Mouse (Mus musculus) cerebellum, postnatal 25 days (tissue): Measurements from ENCODE around the gene Eci1.

ENCODE experiments used
- DNase-seq, 2 experiments: peaks; one replicate each; pipeline ENCODE4 v3.0.0; 2021; ENCODE audit warnings: mixed read lengths in 2 of 2

Gene Eci1

DNA sequence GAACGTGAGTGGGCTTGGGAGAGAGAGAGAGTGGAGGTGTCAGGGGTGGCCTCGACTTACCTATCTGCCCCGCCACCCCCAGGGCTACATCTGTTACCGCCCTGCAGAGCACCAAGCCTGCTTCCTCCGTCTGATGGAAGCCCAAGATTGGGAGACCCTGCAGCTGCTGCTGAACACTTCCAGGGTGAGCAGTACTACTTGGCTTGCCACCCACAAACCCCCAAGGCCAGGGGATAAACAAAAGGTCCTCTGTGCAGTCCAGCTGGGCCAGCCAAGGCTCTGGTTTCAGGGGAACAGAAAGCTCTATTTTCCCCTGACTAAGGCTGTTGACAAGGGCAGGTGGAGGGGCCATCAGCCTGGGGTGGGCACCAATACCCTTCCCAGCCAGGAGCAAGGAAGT lies 48.1 kb downstream of the Eci1 start:
- DNase-seq, result peak in 1 of 2 experiments; percentile 39

GRCm38 (mm10) chr17:24475586-24475985 lies 49.1 kb downstream of the Eci1 start:
- DNase-seq, result no peak

DNA sequence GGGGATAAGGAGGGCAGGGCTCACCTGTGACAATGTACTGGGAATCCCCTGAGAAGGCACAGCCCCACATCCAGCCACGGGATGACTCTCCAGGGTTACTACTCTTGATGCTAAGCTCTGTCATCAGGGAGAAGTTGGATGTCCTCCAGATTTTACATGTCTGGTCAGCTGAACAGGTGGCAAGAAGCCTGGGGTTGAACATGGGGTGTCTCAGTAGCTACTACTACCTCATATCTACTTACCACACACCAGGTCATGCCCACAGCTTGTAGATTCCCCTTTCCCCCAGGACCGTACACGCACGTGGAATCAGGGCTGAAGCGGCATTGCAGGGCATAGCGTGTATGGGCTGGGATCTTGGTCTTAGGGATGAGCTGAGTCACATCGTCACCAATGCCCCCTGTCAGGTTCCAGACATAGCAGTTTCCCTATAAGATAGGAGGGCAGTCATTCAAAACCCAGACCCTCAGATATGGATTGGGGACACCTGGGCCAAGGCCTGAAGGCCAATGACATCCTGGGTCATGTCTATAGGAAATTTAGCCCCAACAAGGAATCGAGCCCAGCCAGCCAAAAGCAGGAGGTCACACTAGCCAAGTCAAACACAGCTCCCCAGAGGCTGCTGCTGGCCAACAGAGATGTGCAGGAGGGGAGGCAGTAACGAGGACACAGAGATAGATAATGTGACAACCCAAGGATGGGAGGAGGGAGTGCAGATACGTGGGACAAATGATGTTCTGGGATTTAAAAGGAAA lies 49.8 kb downstream of the Eci1 start:
- DNase-seq, result no peak

DNA sequence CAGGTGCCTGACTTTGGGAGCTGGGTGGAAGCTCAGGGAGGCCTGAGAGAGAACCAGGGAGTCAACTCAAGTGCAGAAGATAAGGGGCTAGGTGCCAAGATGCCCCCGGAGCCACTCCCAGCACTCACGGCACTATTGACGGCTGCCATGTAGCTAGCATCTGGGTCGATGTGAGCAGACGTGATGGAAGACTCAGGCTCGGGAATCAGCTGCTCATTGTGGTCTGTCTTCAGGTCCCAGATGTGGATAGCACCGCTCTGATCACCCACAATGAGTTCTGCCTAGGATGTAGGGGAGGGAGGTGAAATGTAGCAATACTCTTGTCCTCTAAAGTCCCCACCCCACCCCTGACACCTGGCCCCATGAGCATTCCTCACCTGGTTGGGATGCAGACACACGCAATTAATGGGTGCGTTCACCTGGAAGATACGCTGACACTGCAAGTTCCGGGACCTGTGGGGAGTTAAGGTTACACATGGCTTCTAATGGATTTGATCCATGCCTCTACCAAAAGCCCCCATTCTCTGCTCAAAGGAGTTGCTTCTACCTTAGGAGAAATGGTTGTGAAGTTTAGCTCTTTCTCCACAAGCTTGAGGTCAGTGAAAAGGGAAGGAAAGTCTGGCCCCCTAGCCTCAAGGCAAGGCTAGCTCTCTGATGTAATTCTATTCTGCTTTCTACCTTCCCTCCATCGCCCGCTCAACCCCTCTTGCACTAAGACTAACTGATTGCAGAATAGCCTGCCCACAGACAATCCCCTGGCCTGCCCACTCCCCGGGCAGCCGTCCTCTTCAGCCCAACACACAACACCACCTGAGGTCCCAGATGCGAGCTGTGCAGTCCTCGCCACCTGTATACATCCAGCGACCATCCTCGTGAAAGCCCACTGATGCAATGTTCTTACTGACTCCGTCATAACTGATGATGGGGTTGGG lies 50.9 kb downstream of the Eci1 start:
- DNase-seq, result peak in 1 of 2 experiments; percentile 56

- DNase-seq, result peak in 1 of 2 experiments; percentile 62
These were observed 51.7 kb downstream of the Eci1 start for GRCm38 (mm10) chr17:24477985-24478600.

DNA sequence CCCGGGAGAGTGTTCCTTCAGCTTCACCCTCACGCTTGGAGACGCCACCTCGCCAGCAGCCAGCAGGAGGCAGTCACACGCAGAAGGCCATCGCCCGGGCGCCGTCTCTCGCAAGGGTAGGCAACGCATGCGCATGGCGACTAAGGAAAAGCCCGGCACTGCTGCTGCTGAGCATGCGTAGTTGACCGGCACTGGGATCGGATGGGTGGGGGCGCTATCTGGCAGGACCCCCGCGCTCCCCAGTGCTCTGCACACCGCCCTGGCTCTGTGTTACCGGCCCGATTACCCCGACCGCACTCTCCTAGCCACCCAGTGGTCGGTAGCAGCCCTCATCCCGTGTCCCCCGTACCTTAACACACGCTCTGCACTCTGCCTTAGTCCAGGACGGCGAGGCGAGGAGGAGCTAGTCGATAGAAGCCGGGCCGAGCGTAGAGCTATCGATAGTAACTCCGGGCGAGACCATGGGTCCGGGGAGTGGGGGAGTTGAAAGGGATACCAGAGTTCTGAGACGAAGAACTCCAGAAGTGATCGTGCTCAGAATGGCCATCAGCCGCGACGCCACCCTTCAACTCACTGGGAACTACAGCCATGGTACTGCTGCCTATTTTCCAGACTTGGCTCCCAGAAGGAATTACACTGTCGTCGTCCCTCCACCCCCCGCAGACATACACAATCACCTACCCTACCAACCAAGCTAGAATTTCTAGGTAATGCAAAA lies 52.4 kb downstream of the Eci1 start, which contains the start of gene Mlst8:
TSS of gene Mlst8 (minus strand) at position 416 of the 718 bp plus-strand sequence.
- peak; percentile 99 for DNase-seq

DNA sequence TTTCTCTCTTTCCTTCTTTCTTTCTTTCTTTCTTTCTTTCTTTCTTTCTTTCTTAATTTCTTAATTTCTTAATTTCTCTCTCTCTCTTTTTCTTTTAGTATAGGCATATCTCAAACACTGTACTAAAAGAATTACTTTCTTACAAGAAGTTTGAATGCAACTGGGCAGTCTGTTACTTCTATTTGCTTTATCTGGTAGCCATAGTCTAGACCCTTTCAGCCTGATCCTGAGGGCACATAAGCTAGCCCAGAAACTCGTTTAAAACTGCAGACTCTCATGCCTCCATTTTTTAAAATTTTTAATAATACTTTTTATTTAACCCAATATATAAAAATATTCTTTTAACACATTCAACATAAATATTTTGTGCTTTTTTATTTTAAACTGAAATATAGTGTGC lies 53.0 kb downstream of the Eci1 start:
- no peak for DNase-seq

DNA sequence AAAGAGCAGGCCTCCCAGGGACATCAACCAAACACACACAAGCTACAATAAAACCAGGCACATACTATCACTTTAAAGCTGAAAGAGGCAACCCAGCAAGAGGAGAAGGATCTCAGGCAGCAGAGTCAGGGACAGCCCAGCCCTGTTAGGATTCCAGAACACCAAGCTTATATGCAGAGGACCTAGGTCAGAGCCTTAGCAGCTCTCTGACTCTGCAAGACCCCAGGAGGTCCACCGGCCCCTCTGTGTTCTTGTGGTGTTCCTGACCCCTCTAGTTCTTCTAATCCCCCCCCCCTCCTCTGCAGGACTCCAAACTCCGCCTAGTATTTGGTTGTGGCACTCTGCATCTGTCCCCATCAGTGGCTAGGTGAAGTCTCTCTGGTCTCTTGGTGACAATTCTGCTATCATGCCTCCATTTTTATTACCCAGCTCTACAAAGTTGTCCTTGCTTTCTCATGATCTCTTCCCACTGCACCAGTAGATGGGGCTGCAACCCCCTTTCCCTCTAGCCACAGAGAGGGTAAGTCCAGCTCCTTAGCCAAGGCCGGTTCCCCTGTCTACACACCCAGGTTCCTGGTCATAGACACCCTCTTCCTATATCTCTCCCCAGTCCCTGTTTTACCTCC lies 53.9 kb downstream of the Eci1 start:
- no peak for DNase-seq

GRCm38 (mm10) chr17:24481027-24481815 lies 54.8 kb downstream of the Eci1 start:
- no peak for DNase-seq

DNA sequence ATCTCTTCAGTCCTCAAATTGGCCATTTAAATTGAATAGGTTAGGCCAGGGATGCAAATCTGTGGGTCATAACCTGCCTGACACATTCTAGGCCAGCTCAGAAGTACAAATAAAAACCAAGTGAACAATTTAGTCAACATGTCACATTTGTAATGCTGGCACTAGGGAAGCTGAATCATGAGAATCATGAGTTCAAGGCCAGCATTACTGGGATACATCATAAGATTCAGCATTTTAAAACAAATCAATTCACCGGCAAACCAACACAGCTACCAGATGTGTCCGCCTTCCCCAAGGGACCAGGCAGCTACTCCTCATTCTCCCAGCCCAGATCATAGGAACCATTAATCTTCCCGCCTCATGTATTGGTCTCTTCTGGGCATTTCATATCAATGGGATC lies 57.1 kb downstream of the Eci1 start:
- DNase-seq, result no peak

DNA sequence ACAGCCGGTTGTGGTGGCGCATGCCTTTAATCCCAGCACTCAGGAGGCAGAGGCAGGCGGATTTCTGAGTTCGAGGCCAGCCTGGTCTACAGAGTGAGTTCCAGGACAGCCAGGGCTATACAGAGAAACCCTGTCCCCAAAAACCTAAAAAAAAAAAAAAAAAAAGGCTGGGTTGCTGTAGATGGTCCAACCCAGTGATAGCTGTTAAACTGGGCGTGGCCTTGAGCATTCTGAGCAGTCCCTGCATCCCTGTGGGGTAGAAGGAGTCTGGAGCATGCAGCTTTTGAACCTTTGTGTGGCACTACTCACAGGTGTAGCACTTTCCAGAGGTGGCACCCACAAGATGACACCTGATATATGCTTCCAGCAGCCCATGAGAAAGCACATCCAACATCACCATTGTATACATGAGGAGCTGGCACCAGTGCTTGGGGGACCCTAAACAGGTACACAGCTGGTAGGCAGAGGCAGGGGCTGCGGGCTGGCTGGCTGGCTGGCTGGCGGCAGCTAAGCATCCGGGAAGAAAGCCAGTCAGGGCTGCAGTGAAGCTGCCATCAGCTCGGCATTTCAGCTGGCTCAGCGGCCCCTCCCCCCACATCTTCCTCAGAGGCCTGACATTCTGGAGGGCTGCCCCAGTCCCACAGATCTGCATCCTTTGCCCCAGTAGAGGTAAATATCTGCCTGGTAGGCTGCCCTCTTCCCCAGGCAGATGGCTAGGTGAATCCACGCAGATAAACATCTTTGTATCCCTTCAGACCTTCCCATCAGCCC lies 58.8 kb downstream of the Eci1 start:
- peak in 1 of 2 experiments; percentile 61 for DNase-seq

DNA sequence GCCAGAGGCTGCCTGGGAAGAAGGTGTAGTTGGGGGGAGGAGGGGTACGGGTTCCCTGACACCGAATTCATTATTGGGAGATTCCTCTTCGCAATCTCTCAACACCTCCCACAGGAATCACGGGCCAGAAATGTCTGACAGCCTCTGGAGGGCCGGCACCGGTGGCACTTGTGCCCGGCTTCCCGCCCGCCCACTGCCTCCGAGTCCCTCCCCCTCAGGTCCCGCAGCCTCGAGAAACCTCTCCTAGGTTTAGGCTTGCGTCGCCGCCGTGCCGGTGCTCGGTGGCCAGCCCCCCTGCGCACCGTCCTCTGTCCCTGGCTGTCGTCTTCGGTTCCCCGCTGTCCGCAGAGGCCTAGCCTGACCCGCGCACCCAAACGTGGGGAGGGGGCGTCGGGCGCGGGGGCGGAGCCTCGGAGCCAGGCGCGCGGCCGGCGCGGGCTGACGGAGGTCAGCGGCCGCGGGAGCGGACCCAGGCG lies 61.8 kb downstream of the Eci1 start, which contains the start of gene Caskin1:
TSS of gene Caskin1 (plus strand) at position 416 of the 476 bp plus-strand sequence.
- DNase-seq, result peak; percentile 81 to 83

GRCm38 (mm10) chr17:24488662-24489264 lies 62.3 kb downstream of the Eci1 start:
- DNase-seq, result peak; percentile 71 to 74
